Mouse (Mus musculus): ENCODE results near the gene Sez6.
A peak's percentile ranks its signal among the peaks of the same experiment; 100 is the strongest.

The Sez6 gene

DNA sequence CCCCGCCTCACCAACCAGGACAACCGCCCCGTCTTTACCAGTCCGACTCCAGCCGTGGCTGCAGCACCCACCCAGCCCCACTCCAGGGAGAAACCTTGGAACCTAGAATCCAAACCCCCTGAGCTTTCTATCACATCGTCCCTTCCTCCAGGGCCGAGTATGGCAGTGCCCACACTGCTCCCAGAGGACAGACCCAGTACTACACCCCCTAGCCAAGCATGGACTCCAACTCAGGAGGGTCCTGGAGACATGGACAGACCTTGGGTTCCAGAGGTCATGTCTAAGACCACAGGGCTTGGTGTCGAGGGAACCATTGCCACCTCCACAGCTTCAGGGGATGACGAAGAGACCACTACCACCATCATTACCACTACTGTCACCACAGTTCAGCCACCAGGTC is 23.1 kb downstream of the Sez6 start:
- no peak for DNase-seq

DNA sequence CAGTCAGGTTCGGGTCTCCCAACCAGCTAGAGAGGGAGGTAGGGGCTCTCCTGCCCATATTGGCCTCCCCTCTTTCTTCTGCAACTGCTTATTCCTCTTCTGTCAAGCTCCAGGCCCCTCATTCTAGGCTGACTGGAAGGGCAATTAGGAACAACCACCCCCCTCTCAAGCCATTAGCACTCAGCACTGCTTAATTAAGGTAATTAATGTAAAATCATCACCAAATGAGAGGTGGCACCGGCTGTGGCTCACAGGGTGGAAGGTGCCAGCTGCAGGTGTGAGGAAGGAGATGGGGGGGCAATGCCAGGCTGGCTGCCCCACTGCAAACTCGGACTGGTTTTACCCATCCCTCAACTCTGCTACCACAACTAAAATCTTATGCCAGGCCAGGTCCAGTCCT is 25.8 kb downstream of the Sez6 start:
- no peak for DNase-seq

DNA sequence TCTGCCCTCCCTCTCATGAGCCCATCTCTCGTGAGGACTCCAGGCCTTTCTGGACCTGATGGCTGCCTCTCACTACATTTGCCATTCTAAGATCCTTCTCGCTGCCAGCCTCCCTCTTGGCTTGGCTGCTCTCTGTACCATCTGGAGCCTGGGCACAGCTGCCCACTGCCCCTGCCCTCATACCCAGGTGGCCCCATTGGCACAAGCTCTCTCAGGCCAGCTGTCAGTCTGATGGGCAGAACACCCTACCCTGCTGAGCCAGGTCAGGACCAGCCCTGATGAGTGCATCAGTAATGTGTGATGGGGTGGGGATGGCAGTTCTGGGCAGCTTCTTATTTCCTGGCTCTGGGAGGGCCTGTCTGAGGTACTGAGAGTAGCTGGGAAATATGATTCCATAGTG is 27.7 kb downstream of the Sez6 start:
- DNase-seq, result no peak

DNA sequence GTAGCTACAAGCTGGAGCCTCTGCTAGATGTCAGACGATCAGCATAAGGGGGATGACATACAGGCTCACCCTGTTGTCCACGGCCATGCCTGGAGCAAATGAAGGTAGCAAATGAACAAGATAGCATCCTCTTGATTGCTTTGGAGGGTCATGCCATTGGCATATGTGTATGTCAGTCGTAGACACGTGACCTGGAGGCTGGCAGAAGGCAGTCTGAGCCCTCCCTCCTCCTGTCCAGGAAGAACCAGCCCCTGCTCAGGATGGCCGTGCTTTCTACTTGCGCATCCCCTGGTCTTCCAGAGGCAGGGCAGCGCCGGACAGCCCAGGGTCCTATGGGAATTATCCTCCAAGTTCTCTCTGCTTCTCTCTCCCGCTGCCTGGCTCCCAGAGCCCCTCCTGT is 28.3 kb downstream of the Sez6 start:
- no peak for DNase-seq

DNA sequence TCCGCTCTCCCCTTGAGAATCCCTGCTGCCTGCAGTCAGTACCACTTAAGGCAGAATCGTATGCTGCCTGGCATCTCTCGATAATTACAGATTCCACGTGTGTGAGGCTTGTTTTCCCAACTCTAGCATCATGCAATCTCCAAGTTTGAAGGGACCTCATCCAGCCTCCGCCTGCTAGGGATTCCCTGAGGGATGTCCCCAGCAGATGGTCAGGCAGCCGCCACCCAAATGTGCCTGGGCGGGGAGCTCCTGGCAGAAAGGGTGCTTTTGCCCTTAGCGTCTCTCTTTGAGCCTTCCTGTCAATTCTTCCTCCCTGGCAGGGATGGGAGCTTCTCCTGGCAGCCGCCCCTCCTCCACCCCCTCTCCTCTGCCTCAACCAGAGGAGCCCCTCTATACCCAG is 29.6 kb downstream of the Sez6 start:
- no peak for DNase-seq

DNA sequence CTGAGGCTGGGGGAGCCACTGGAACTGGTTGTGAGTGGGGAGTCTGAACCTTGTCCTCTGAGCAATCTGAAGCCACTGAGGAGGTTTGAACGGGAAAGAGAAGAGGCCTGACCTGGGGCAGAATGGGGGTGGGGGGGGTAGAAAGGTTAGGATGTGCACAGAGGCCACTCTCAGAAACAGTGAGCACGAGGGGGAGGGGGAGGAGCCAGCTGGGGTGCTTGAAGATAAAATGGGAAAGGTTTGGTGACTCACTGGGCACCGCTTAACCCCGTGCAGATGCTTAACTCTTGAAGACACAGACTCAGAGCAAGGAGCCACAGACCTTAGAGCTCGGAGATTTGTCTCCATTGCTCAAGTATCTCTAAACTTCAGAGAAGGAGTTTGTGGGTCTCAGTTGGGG is 30.3 kb downstream of the Sez6 start:
- DNase-seq, result no peak

DNA sequence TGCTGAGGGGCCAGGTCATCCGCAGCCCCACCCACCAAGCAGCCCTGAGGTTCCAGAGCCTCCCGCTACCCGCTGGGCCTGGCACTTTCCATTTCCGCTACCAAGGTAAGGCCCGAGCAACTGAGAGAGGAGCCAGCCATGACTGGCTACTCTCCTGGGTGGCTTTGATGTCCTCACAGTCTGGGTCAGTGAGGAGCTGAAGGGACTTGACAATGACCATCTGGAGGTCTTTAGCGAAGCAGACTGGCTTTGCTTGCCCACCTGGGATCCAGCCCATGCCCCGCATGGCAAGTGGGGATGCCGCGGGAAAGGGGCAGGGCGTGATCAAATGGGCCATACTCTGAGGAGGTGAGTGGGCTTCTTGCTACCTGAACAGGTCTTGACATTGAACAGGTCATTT is 32.3 kb downstream of the Sez6 start:
- peak; percentile 46 for DNase-seq

DNA sequence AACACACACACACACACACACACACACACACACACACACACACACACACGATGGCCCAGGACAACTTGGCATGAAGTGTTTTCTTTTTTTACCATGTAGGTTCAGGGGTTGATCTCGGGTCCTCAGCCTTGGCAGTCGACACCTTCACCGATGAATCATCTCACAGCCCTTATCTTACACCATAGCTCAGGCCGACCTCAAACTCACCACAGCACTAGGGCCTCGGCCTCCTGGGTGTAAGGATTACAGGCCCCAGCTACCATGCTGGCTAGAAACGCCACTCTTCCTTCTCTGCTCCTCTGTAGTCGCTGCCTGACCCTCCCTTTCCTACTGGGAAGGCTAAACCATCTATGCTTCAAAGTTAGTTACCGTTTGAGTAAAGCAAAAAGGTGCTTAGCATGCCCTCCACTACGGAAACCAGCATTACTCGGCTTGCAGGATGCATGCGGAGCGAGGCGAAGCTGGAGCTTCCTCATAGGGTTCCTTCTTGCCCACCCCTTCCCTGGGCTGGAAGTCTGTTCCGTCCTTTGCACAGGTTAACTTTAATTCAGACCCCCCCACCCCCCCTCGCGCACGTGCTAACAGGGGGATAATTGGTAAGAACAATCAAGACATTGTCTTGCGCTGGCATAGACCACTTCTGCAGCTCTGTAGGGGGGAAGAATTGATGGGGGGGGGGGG is 34.0 kb downstream of the Sez6 start:
- no peak for DNase-seq

DNA sequence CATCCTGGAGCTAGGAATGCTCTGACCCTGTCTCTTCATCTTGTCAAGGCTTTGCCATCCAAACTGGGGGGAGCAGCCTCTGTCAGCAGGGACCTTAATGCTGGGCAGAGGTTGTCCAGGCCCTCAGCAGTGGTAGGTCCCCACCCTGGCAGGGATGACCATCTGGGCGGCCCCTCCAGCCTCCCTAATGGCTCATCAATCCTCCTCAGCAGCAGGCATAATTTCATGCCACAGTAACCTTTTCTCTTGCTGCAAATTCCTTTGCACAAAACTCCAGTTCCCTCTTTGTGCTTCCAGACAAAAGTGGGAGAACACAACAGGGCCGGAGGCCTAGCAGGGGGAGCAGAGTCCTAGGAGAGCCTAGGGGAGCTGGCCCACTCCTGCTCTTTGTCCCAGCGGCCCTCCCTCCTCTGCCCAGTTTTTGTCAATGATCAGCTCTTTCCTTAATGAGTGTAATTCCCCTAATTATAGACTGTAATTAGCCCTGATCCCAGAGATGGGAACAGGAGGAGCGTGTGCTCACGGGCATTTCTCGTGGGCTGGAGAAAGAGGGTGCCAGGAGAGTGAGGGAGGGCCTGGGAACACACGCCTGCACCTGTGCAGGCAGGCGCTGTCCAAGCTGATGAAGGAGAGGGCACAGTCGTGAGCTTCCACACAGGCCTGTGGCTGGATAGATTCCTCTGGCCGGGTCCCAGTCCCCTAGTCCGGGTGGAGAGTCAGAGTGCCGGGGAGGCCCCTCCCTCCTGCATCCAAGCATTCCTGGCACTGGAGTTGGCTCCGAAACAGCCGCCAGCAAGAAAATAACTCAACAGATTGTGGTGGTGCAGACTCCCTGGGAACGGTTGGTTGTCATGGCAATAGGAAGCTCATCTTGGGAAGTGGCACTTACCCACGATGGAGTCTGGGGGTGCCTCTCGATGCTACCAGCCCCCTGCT is 34.8 kb downstream of the Sez6 start:
- DNase-seq, result peak; percentile 97

DNA sequence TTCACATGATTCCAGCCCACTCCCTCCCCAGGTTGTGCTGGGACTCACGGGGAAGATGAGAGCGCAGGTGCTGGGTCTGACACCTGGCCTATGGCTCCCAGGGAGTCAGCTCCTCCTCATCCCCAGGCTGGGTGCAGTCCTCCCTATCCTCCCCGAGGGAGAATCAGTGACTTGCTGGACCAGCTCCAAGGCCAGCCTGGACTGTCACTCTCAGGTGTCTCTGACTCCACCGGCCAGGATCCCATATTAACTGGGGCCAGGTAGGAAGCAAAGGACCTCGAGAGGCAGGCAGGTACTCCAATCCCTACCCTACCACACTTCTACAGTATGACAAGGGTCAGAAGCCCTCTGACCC is 35.4 kb downstream of the Sez6 start:
- no peak for DNase-seq

DNA sequence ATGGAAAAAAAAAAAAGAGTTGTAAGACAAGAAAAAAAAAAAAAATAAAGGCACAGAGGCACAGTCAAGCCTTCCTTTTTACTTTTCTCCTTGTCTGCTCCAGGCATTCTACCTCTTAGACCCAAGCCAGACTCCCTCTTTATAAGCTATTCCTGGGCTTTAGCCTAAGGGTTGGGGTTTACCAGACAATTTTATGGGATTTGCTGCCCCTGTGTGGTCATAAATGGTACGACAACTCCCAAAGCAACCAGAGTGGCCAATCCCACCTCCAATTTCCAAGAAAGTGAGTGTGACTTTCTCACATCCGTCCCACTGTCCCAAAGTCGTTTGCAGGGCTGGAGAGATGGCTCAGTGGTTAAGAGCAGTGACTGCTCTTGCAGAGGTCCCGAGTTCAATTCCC is 36.5 kb downstream of the Sez6 start:
- peak; percentile 76 for DNase-seq

DNA sequence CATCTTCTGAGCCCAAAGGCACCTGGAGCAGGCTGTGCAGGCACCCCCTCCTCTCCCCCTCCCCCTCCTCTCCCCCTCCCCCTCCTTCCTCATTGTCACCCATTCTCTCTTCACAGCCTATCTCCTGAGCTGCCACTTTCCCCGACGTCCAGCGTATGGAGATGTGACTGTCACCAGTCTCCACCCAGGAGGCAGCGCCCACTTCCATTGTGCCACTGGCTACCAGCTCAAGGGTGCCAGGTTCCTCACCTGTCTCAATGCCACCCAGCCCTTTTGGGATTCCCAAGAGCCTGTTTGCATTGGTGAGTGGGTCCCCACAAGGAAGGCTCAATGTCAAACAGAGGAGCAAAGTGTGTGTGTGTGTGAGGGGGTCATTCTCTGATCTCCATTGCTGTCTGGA is 38.2 kb downstream of the Sez6 start:
- DNase-seq, result peak; percentile 51

DNA sequence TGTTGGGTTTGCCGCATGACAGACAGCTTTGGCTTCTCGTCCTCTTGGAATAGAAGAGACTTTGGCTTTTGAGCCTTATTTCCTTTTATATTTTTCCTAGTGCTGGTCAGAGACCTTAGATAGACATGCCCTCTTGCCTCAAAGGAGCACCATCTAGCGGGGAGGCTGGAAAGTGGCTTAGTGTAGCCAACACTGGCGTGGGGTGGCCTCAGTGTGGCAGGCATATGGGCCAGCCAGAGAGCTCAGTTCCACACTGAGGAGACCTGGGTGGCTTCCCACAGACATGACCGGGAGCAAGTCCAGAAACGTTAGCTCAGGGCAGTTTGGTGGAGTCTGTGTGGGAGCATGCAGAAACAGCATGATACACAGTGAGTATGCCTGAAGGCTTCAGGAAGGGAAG is 40.1 kb downstream of the Sez6 start:
- peak; percentile 60 for DNase-seq

DNA sequence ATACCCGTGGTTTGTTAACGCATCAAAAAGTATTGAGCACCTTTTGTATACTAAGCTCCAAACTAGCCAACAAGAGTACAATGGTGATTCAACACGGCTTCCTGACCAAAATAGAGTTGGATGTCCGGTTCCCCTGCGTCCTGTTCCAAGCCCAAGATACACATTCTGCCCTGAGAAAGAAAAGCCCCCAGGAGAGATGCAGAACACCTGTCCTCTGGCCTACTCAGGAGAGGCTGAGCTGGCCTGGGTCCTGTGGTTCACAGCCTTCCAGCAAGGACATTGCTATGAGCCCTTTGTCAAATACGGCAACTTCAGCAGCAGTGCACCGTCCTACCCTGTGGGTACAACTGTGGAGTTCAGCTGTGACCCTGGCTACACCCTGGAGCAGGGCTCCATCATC is 42.9 kb downstream of the Sez6 start:
- peak; percentile 29 for DNase-seq

DNA sequence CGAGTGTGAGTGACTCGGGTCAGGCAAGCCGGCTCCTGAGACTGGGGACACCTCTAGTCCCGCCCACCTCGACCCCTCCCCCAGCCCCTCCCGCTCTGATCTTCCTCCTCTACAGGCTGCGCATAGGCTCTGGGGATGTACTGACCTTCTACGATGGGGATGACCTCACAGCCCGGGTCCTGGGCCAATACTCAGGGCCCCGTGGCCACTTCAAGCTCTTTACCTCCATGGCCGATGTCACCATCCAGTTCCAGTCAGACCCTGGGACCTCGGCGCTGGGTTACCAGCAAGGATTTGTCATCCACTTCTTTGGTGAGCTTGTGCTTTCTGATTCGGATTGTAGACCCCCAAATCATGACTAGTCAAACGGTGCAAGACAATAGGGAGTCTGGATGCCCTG is 43.7 kb downstream of the Sez6 start:
- DNase-seq, result peak; percentile 40

DNA sequence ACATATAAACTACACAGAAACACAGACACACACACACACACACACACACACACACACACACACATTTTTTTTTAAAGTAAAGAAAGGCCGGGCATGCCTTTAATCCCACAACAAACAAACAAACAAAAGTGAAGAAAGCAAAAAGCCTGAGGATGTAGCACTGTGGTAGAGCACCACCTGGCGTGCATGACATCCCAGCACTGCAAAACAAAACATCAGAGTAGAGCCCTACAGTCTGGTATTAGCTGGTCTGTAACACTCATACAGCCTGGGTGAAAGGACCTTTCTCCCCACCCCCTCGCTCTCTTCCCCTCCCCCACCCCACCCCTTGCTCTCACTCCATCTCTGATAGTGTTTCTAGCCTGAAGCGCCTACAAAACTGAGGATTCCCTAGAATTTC is 45.3 kb downstream of the Sez6 start:
- no peak for DNase-seq

DNA sequence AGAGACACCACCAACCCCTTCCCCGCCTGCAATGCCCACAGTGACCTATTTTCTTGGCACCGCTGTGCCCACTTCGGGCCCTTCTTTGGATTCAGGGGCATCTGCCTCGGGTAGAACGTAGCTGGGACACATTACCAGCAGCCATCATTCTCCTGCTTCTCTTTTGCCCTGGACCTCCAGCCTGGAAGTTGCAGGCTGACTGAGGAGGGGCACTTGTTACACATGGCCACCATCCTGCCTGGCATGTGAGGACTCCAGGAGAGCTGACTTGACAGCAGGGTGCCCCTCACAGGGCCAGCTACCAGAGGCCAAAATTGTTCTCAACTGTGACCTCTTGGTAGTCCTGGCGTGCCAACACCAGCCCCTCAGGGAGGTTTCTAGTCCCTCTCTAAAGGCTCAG is 47.6 kb downstream of the Sez6 start:
- peak; percentile 62 for DNase-seq

DNA sequence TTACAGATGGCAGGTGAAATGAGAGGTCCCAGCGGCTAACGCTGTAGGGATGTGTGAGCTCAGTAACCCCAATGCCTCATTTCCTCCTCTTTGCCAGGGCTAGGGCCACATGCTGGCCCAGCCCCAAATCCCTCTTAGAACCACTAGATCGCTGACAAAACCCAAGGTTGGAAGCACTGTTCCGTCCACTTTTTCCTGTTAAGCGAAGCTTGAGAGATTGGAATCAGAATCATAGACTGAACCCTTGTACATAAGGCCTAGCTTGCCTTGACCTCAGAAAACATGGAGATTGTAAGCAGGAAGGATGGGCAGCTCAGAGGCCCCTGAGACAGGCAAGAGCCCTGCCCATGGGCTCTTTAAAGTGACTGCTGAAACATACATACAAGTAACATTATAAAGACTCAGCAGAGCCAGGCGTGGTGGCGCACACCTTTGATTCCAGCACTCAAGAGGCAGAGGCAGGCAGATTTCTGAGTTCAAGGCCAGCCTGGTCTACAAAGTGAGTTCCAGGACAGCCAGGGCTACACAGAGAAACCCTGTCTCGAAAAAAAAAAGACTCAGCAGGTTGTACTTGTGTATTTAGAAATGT is 48.7 kb downstream of the Sez6 start:
- peak; percentile 62 for DNase-seq

DNA sequence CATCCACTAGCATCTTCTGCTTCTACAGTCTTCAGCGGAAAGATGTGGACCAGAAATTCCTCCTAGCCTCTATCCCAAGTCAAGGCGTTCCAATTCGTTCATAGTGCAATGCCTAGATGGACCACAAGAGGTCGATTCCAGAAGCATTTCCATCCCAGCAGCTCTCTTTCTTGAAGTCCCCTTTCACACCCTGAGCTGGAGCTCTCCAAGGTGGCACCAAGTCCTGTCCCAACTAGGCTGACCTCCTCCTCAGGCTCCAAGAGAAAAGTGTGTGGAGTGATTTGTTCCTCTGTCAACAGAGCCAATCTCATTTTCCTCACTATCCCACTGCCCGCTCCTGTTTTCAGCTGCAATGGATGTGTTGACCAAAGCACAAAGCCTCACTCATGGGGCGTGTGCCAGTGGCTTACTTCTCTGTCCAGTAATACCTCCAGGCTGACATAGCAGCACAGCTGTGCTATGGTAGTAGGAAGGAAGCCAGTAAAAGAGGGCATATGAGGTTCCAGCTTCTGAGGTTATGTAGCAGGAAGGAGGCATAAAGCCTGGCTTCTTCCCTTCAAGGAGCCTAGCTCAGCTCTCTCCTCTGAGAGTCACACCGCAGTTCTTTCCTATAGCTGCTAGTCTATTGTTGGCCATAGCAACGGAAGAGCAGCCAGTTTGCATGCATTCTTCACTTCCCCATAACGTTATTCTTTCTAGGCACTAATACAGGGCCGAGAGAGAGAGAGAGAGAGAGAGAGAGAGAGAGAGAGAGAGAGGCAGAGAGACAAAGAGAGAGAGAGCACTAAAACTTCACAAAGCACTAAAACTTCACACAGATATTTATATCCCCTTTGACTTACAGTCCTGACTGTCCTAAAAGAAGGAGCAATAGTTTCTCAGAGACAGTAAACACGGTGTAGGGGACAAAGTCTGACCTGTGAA is 49.9 kb downstream of the Sez6 start:
- peak; percentile 73 for DNase-seq

DNA sequence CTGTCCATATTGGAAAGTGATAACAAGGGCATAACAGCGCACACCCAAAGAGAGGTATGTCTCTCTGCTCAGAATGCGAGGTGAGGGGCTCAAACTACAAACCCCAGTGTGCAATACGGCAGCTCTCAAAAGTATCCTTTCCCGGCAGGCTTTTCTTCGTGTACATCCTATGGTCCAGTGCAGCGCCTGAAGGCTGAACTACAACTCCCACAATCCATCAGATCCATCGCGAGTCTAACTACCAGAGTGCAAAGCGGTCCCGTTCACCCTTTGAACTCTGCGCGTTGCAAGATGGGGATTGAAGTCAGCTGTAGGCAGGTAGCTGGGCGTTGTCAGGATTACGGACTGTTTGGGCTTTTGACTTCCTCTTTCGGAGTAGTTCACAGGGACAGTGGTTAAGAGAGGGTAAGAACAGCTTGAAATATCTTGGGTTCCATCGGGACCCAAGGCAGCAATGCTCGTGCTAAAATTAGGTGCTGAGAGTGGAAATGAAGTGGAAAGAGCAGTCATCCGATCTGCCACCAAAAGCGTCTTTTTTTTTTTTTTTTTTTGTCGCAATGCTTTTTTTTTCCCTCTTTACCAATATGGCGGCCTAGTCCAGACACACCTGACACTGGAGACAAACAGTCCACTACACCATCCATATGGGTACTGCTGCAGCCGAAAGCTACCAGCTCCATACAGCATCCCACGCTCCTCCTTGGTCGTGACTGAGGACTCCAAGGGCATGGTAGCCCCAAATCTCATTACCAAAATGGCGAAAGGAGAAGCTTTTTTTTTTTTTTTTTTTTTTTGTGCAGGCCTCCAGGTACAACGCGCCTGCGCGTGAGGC is 51.2 kb downstream of the Sez6 start:
- peak; percentile 99 for DNase-seq

DNA sequence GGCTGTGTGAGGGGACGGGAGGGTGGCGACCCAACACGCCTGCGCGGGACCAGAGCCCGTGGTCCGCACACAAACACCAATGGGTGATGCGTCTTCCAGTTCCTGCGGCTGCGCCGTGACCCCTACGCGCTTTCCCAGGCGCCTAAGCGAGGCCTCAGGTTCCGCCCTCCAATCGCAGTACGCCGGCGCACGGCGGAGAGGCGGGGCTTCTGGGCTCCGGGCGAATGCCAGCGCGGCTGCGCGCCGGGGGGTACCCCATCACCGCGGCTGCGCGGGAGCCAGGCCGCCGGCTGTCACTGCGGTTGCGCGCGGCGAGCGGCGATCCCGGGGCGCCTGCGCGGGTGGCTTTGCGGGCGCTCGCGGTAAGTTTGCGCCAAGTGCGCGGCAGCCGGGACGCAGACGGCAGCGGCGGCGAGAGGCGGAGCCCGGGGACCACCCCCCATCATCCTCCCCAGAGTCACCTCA is 51.9 kb downstream of the Sez6 start, which contains the start of gene Phf12:
Gene Phf12 (plus strand): TSS at position 314 of the 465 bp plus-strand sequence.
- peak; percentile 100 for DNase-seq
